Mouse (Mus musculus) lung, embryonic 14.5 days (tissue): ENCODE data around the gene Wdr61. TPM values are rescaled to one million over a fixed set of nuclear protein-coding genes. Genes with fewer than 3 reads are reported as not detected.

Experiments
- ATAC-seq: fragments of 200-750 bp; cut with Nextera tagmentation; 2 replicates; pipeline ENCODE4 v1.8.0; 2017; ENCODE audit warnings: mild to moderate bottlenecking, moderate TSS enrichment, moderate library complexity; ENCODE audit not compliant: insufficient read depth
- DNase-seq: peaks from one replicate; pipeline ENCODE4 v3.0.0-alpha.2; 2015
- H3K27ac ChIP-seq: fragments of 300-500 bp; sonication (generic); 2 replicates; pipeline ENCODE4 v1.5.1; 2014; ENCODE audit warnings: low read depth, mild to moderate bottlenecking, moderate library complexity
- H3K27me3 ChIP-seq: fragments of 300-500 bp; sonication (generic); 2 replicates; pipeline ENCODE4 v1.6.1; 2014; ENCODE audit warnings: low read length, control low read depth; ENCODE audit not compliant: insufficient read depth
- H3K36me3 ChIP-seq: fragments of 300-500 bp; sonication (generic); 2 replicates; pipeline ENCODE4 v1.6.1; 2014; ENCODE audit warnings: control low read depth; ENCODE audit not compliant: insufficient read depth
- H3K4me1 ChIP-seq: fragments of 300-500 bp; sonication (generic); 2 replicates; pipeline ENCODE4 v1.6.1; 2014; ENCODE audit warnings: antibody characterized with exemption, control low read depth; ENCODE audit not compliant: insufficient read depth
- H3K4me2 ChIP-seq: fragments of 300-500 bp; sonication (generic); 2 replicates; pipeline ENCODE4 v1.6.1; 2014; ENCODE audit warnings: mild to moderate bottlenecking
- H3K4me3 ChIP-seq: fragments of 300-500 bp; sonication (generic); 2 replicates; pipeline ENCODE4 v1.5.1; 2014; ENCODE audit warnings: low read depth, low read length
- H3K9ac ChIP-seq: fragments of 300-500 bp; sonication (generic); 2 replicates; pipeline ENCODE4 v1.6.1; 2014
- H3K9me3 ChIP-seq: fragments of 300-500 bp; sonication (generic); 2 replicates; pipeline ENCODE4 v1.6.1; 2016; ENCODE audit warnings: low read depth, low read length, control low read depth
- CTCF ChIP-seq: IDR thresholded peaks from 2 replicates; pipeline ENCODE4 v1.5.1; 2016; ENCODE audit warnings: antibody characterized with exemption, low read depth
- WGBS: fragments of 180-500 bp; shearing (Covaris S2); extraction: QIAGEN DNeasy Blood & Tissue Kit; methylation state at CpG from one replicate; pipeline ENCODE4 v1.1.7; 2014; 5-methylcytosine and 5-hydroxymethylcytosine counted together
- polyA plus RNA-seq: library from polyadenylated mRNA; unstranded; fragments of >200 nt; fragmentation: Nextera tagmentation; extraction: Ambion mirVana; gene quantifications from 2 replicates; pipeline ENCODE4 v1.2.1, GENCODE M21; 2014

Gene Wdr61
- 148 and 156 TPM in 2 replicates for polyA plus RNA-seq

DNA sequence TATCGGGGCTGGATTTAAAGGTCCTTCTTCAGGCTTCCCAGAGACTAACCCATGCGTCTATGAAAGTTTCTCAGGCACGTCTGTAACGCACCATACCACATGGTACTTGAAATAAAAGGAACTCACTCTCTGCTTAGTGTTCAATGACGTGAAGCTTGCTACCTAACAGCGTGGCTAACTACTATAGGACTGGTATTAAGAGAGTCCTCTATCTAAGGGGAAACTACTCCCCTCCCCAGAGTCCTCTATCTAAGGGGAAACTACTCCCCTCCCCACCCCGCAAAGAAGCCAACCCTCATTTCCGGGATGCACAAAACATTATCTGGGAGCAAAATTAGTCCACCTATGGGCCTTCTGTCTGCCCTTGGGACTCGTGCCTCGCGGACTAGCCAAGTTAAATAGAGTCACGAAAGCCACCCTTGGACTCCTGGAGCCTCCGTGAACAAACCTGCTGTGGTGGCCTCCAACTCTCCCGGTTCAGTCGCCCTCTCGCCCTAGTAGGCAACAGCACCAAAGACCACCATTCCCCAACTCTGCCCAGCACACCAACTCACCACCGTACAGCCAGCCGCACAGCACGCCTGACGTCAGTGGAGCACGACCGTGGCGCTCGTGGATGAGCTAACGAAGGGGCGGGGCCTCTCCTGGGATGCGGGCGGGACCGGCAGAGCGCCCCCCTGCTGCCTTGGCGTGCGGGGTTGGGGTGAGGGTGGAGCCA is at the start of gene Wdr61:
TSS of gene Wdr61 (minus strand) at position 599 of the 718 bp plus-strand sequence.
- Histone ChIP-seq H3K4me1 (0 out of 2 replicates have a peak, but pooled peaks cover 2% of the 10 kb centered on the region), H3K4me3 (peak within 1 kb of the TSS; percentile 62), H3K36me3 (peaks cover 8% of the 10 kb centered on the region), H3K27me3 (no peaks in the 10 kb centered on the region), H3K9me3 (no peaks in the 10 kb centered on the region), H3K27ac (peak within 1 kb of the TSS; percentile 68), H3K4me2 (peak within 1 kb of the TSS; percentile 69), H3K9ac (peak within 1 kb of the TSS; percentile 76)
- TF ChIP-seq CTCF: peak; percentile 70
- 2% methylated on average over 32 of the region's 32 CpGs for WGBS
- ATAC-seq (peak; percentile 97), DNase-seq (peak; percentile 98)

DNA sequence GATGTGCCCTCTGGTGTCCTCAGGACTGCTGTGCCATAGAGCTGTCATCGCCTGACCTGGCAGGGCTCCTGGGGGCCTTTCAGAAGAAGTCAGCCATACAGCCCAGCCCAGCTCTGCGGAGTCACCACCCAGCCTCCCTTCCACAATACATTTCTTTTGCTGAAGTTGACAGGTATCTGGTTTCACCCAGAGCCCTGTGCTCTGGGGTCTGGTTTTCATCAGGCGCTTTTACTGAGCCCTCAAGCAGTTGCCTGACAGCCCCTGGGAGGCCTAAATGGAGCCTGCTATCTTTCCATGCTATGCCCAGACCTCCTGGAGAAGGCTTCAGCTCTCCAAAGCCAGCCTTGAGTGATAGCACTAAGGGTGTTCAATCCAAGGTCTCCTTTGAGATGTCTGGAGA is 49.7 kb upstream of the Wdr61 start:
- Histone ChIP-seq H3K4me2 (no peak overlapping the region), H3K27ac (no peak overlapping the region), H3K27me3 (no peaks in the 10 kb centered on the region), H3K9me3 (no peaks in the 10 kb centered on the region), H3K4me1 (0 out of 2 replicates have a peak, but pooled peaks cover 4% of the 10 kb centered on the region), H3K36me3 (no peaks in the 10 kb centered on the region), H3K9ac (no peak overlapping the region), H3K4me3 (no peak overlapping the region)
- WGBS: 32% methylated on average over 3 of the region's 3 CpGs
- no peak for ATAC-seq
- DNase-seq: no peak
- TF ChIP-seq CTCF: no peak

DNA sequence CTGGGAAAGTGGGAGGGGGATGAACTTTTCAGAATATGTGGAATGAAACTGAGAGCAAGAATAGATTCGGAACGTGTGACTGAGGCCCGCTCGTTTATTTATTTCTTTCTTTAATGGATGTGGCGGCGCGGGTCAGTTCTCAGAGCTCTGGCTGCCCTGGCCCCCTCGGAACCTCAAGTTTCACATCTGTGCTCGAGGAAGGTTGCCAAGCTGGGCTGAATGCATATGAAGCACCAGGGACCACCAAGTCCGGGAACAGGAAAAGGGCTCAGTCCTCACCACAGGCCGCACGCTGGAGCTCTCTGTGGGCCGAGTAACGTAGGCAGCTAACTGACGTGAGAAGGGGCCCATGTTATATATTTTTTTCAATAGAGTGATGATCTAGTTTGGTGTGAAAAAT is 48.2 kb upstream of the Wdr61 start:
- DNase-seq (peak; percentile 85), ATAC-seq (peak; percentile 72; the same call in 1 of the 2 replicates)
- Histone ChIP-seq H3K27ac (peak overlapping the region; percentile 60), H3K9ac (peak overlapping the region; percentile 16; the same call in 1 of the 2 replicates), H3K9me3 (no peaks in the 10 kb centered on the region), H3K4me3 (no peak overlapping the region), H3K36me3 (no peaks in the 10 kb centered on the region), H3K27me3 (no peaks in the 10 kb centered on the region), H3K4me1 (0 out of 2 replicates have a peak, but pooled peaks cover 4% of the 10 kb centered on the region), H3K4me2 (peak overlapping the region; percentile 12; the same call in 1 of the 2 replicates)
- no peak for TF ChIP-seq CTCF
- WGBS: 25% methylated on average over 15 of the region's 15 CpGs

DNA sequence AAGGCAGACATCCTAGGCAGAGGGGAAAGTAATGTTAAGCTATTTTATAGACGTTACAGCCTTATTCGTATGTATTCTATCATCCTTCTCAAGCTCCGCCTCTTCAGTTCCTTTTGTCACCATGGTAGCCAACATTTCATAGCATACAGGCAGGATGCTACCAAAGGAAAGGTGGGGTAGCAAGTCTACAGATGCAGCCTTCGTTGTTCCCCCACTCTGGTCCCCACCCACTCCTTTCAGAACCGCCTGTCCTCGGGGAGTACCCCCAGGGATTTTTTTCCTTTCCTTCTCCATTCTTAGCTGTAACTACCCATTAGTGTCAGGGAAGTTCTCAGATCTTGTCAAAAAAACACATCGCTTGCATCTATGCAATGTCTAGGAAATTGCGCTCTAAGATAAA is 45.0 kb upstream of the Wdr61 start:
- 82% methylated on average over 8 of the region's 8 CpGs for WGBS
- DNase-seq (no peak), ATAC-seq (no peak)
- H3K27me3 ChIP-seq: no peaks in the 10 kb centered on the region
- H3K4me2 ChIP-seq: no peak overlapping the region
- no peak overlapping the region for H3K27ac ChIP-seq
- H3K9me3 ChIP-seq: no peaks in the 10 kb centered on the region
- no peak overlapping the region for H3K9ac ChIP-seq
- no peak overlapping the region for H3K4me3 ChIP-seq
- H3K4me1 ChIP-seq: no peaks in the 10 kb centered on the region
- no peaks in the 10 kb centered on the region for H3K36me3 ChIP-seq
- no peak for TF ChIP-seq CTCF

DNA sequence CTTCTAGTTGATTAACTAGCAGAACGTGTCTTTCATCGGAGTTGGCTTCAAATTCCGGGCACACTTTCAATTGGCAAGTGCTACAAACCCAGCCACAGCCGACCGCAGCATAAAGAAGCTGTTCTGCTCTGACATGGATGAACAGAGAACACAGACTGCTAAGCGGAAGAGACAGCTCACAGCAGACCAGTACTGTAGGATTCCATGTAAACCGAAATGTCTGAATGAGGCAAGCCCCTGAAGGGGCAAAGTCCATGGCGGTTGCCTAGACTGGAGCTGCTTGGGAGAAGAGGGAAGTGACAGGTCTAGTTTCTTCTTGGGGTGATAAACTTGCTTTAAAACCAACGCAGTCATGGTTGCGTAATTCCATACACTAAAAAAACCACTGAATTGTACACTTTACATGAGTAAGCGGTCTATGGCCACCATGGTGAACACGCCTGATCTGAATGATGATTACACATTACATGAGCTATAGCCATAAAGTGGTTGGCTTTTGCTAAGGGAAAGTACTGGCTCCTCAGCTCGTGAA is 42.2 kb upstream of the Wdr61 start:
- DNase-seq: peak; percentile 8
- Histone ChIP-seq H3K27me3 (no peaks in the 10 kb centered on the region), H3K27ac (no peak overlapping the region), H3K9me3 (no peaks in the 10 kb centered on the region), H3K9ac (no peak overlapping the region), H3K4me1 (no peaks in the 10 kb centered on the region), H3K4me3 (no peak overlapping the region), H3K36me3 (no peaks in the 10 kb centered on the region), H3K4me2 (no peak overlapping the region)
- no peak for ATAC-seq
- WGBS: 83% methylated on average over 13 of the region's 13 CpGs
- no peak for TF ChIP-seq CTCF

DNA sequence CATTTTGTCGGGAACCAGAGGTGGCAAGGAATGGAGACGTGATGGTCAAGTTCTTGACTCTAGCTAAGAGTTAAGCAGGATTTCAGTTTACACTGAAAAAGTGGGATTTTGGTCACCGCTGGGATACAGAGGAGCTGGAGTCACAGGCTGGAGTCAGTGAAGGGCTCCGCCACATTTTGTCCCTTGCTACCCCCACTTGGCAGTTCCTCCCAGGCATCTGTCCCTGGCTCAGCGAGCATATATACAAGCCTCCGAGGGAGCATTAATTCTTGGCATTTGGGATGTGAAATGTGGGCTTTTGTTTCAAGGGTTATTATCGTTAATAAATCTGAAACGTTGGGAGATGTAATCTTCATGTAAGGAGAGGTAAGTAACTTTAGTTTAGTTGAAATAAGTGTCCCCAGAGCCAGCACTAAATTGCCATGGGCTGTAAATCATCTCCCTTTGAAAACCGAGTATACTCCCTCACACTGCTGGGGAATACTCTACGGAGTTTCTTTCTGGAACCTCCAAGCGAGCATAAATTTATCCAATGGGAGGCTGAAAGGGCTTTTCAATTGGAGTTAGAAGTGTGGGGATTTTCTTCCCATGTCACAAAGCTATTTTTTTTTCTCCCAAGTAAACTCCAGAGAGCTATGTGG is 35.9 kb upstream of the Wdr61 start:
- ATAC-seq (no peak), DNase-seq (no peak)
- no peaks in the 10 kb centered on the region for H3K36me3 ChIP-seq
- no peak overlapping the region for H3K9ac ChIP-seq
- TF ChIP-seq CTCF: no peak
- H3K4me2 ChIP-seq: no peak overlapping the region
- WGBS: 64% methylated on average over 11 of the region's 11 CpGs
- no peaks in the 10 kb centered on the region for H3K4me1 ChIP-seq
- H3K9me3 ChIP-seq: no peaks in the 10 kb centered on the region
- peaks cover 22% of the 10 kb centered on the region for H3K27me3 ChIP-seq
- H3K27ac ChIP-seq: no peak overlapping the region
- H3K4me3 ChIP-seq: no peak overlapping the region
